Mouse (Mus musculus) kidney, postnatal 25 days (tissue): ENCODE results near the gene Cdh5.

Source experiments
- DNase-seq, 2 experiments: peaks; one replicate each; pipeline ENCODE4 v3.0.0; 2021; ENCODE audit warnings: mixed read lengths in 2 of 2

The Cdh5 gene

DNA sequence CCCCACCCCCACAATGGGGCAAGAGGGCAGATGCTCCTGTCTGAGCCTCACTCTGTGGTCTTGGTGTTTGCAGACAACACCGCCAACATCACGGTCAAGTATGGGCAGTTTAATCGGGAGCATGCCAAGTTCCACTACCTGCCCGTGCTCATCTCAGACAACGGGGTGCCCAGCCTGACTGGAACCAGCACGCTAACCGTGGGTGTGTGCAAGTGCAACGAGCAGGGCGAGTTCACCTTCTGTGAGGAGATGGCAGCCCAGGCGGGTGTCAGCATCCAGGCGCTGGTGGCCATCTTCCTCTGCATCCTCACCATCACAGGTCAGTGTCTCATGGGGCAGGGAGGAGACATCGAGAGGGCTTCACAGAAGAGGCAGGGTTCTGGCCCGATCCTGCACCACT lies 39.2 kb downstream of the Cdh5 start:
- DNase-seq = no peak

DNA sequence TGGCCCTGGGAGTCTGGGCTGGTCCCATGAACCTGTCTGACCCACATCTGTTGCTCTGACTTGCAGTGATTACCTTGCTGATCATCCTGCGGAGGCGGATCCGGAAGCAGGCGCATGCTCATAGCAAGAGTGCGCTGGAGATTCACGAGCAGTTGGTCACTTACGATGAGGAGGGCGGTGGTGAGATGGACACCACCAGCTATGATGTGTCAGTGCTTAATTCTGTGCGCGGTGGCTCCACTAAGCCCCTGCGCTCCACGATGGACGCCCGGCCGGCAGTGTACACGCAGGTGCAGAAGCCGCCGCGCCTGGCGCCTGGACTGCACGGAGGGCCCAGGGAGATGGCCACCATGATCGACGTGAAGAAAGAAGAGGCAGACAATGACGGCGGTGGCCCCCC lies 41.0 kb downstream of the Cdh5 start:
- no peak for DNase-seq

DNA sequence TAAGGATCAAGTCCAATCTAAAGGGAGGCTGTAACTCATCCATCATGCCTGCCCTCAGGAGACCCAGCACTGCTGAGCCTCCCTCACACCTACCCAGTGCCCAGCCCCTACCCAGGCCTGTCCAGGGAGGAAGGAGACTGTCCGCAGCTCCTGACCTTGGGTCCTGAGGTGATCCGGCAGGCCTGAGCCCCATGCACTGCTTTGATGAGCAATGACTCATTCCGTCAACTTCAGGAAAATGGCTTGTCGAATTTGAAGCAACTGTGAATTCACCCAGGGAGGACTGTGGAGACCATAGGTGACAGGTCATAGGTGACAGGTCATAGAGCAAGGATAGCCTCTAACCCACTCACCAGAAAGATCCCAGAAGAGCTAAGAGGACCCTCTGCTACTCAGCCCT lies 42.0 kb downstream of the Cdh5 start:
- DNase-seq = no peak

DNA sequence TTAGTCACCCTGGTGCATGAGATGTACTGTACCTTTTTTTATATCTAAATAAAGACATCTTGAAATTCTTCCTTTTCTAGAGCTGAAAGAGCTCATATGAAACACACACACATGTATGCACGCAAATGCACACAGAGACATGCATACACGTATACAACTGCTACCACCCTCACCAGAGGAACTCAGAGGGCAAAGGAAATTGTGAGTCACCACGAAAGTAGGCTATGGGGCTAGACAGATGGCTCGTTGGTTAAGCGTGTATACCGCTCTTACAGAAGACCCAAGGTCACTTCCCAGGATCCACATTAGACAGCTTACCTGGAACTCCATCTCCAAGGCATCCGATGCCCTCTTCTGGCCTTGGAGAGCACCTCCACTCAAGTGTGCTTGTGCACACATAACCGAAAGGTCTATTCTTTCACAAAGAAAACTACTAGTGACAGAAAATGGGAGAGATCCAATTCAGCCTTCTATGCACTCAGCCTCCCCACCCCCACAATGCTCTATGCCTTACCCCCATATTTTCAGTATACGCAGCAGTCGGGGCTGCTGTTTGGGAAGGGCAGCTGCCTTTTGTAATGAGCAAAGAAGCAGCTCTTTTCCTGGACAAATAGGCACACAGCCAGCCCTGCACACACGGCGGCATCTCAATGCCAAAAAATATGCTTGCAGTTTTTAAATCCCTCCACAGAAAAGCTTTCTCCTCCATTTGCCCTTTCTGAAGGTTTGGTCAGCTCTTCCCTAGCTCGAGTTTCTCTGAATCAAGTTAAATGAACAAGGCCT lies 43.2 kb downstream of the Cdh5 start:
- no peak for DNase-seq

DNA sequence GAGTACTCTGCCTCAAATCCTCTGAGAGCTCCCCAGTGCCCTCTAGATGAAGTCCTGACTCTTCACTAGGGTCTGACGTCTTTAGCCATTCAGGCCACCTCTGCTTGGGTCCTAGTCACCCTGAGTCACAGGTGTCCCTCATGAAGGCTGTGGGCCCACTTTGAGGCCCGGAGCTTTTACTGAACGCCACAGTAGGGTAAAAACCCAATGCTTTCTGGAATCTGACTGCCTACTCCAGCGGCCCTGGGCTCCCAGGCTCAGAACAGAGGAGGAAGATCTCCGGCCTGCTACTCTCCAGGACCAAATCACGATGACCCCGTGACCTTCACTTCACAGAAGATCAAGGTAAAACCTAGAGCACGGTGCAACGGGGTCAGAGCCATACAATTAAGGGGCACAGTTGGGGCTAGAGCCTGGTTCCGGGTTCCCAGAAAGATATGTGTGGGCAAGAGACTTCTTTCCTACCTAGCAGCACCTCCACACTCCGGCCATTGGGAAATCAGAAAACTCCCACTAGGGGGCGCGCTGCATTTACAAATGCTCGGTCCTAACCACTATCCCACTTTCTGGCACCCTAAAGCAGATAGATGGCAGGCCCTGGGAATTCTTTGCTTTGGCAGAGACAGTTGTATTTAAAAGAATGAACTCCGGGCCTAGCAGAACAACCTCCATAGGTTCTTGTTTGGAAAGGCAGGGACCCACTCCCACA lies 44.7 kb downstream of the Cdh5 start:
- DNase-seq = peak; percentile 76 to 92

DNA sequence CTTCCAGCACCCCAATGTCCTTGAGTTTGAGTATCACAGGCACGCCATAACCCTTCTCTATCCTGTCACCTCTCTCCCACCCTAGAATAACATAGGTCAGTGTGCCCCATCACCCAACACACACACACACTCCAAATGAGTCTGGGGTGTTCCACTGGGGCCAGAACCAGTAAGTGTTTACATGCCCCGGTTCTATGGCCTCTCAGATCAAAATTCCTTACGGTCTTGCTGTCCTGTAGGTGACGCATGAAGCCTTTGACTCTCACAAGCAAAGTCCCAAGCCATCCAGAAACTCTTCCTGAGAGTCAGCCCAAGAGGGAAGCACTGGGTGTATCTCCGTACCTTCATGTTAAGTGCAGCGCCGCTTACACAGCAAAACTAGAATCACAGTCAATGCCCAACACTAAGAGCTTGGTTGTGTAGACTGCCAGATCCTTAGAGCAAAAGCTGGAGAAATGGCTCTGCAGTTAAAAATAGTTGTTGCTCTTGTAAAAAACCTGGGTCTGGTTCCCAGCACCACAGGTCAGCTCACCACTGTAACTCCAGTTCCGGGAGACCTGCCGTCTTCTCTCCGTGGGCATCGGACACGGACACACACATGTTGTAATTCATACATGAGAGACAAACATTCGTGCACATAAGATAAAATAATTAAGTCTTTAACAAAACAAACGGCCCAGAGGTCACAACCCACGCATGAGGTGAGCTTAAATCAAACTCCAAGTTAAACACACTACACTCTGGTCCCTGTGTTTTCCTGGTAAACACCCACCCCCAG lies 45.5 kb downstream of the Cdh5 start:
- DNase-seq = no peak

DNA sequence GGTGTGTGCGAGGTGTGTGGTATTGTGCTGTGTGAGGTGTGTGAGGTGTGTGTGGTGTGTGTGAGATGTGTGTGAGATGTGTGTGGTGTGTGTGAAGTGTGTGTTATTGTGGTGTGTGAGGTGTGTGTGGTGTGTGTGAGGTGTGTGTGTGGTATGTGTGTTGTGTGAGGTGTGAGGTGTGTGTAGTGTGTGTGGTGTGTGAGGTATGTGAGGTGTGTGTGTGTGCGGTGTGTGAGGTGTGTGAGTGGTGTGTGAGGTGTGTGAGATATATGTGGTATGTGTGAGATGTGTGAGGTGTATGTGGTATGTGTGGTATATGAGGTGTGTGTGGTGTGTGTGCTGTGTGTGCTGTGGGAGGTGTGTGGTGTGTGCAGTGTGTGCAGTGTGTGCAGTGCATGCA lies 46.5 kb downstream of the Cdh5 start:
- no peak for DNase-seq

DNA sequence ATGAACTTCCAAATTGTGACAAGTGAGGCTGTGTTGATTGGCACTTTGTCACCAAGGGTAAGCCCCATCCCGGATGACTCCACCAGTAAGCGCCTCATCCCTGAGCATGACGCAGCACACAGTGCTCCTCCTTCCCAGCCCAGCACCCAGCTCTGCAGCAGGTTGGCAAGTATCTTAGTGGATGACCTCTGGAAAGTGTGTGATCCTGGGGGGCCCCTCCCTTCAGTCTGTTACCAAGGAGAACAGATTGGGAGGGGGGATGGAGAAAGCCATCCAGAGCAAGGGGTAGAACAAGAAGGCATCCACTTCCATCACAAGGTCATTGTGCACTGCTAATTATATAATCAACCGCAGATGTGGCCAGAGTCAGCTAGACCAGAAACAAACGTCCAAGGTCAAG lies 59.3 kb downstream of the Cdh5 start:
- DNase-seq = no peak

DNA sequence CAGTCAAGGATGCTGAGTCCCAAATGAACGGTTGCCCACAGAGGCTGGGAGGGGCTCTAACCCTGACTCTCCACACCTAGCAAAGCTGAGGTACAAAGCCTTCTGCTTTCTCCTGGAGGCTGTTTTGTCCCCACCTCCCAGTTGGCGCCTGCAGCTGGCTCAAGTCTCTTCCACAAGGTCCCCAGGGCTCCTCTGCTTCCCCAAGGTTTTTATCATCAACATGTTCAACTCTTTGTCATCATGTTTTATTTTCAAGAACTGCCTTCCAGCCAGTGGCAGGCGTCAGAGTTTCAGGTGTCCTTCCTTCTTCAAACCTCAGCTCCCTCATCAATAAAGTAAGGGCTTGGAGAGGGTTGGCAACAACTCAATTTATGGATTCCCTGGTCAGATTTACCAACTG lies 68.0 kb downstream of the Cdh5 start:
- no peak for DNase-seq

DNA sequence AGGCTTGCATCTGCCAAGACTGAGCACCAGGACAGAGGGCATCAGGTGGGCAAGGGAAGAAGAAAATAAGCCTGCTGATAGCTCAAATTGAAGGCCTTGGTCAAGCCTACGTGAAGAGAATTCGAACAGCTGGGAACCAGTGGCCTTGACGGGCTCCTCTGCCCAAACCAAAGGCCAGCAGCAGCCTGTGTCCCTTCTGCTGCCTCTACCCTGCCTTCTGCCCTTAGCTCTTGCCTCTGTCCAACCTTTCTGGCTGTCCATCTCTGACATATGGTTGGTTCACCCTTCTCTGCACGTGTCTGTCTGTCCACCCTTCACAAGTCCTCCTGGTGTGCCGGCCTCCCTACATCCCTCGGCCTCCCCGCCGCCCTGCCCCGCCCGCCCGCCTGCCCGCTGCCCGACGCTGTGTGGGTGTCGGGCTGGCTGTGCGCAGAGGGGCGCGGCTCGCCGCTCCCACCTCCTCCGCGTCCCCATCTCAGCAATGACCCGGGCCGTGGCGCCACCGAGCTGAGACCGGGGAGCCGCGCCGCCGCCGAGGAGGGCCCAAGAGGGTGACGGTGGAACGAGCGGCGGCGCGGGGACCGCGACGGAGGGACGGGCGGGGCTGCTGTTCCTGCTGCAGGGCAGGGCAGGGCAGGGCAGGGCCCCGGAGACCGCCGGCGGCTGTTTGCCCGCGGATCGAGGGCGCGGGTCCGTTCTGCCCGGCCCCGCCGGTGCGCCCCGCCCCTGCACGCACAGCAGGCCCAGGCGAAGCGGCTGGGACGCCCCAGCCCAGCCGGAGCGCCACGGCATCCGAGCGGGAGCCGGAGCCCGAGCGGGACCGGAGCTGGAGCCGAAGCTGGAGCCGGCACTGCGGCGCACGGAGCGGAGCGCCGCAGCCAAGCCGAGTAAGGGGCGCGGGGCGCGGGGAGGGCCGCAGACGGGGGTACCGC lies 69.0 kb downstream of the Cdh5 start, which contains the start of gene Bean1:
TSS of gene Bean1 (plus strand) at position 325 of the 932 bp plus-strand sequence.
- peak; percentile 8 to 43 for DNase-seq

DNA sequence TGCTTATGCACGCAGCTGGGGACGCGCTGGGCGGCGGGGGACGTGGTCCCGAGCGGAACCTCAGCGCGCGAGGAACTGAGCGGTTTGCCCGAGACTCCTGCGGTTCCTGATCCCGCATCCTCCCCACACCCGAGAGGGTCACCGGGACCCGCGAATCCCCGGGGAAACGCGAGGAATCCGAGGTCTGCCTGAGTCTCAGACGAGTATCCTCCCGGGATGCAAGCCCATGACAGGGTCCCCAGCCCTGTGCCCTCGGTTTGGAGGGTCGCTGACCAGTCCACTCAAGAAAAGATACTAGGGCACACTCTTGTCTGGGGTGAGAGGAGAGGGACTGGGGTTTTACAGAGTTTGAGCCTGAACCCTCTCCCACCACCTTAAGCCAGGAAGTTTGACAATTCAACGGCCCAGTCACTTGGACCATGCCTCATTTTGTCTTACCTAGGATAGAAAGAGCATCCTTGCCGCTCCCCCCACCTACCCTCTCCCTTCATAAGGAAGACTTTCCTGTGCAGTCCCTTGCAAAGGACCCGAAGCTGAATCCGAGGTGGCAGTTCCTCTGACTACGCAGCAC lies 69.7 kb downstream of the Cdh5 start:
- no peak for DNase-seq

DNA sequence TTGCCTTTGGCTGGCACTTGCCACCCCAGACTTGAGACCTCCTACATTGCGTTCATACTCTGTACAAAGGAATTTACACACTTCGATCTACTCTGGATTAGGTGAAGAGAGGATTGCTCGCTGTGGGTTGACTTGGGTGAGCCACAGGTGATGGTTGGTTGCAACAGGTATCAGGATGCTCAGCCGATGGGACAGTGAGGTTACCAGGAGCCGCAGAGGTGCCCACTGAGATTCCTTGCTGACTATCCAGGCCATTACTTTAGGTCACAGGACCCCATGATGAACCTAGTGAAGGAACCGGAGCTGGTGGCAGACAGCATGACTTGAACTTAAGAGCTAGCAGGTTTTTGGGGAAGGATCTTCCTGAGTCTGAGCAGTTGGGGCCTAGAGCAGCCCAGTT lies 71.0 kb downstream of the Cdh5 start:
- DNase-seq = no peak

DNA sequence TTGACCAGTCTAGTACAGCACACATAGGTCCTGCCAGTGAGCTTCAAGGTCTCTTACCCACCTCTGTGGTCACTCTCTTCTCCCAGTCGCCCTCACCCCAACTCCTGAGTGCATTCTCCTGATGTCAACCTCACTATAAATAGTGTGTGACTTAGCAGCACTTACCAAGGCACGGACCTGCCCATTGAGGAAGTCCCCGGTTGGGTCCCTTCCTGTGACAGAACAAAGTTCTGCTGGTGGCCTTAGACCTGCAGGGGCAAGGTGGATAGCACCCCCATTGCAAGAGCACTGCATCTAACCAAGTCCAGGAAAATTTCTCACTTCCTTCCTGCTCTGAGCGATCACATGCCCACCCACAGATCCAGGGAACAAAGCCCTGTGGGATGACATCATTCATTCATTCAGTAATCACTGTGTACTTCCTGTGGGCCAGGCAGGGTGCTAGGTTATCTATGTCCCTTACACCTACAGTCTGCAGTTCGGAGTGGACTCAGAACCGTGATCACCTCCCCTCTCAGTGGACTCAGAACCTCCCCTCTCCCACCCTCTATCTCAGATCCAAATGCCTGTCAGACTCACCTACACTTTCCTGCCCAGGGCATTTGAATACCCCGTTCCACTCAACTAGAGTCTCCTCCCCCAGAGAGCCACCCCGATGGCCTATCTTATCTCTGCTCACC lies 74.6 kb downstream of the Cdh5 start:
- DNase-seq = no peak

DNA sequence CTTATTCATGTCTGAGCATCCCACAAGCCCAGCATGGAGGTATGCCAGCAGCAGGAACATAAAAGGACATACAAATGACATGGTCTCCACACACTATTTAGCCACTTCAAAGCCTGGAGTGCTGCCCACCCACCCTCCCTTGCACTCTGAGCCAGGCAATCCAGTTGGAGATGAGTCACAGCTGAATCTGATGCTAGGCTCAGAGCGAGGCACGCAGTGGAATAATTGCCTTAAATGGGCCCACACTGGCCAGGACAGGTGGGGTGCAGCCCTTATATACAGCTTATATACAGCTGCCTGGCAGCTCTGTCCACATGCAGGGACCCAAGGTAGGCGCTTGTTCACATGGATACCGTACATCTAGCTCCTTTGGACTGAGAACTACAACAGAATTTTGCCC lies 75.6 kb downstream of the Cdh5 start:
- DNase-seq = no peak

DNA sequence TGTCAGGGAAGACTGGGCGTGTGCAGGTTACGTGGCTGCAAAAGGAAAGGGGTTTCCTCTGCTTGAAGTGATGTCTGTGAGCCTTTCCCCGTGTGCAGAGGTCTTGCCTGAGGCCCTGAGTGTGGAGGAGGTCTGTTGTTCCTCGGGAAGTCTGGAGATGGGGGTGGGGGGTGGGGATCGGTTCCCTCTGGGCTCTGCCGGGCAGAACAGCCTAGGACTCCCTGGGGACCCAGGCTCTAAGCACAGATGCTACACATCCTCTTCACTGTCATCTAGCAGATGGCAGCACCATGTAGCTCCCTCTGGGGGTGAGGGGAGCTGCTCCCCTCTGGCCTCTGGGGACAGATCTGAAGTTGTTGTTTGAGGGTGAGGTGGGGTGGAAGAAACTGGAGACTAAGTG lies 83.5 kb downstream of the Cdh5 start:
- DNase-seq = no peak

DNA sequence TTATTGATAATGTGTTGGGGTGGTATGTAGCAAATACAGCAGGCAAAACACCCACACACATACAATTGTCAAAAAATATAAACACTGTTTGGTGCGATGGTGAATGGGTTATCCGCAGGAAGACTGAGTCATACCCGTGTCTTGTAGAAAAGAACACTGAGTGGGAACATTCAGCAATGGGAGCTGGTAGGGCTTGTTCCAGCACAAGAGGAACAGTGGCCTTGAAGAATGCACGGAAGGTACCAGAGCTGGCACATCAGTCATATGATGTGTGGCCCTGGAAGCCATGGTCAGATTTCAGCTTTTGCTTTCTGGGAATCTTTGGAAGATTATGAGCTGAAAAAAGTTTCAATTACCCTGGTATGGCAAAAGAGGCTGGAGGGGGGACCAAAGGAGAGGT lies 85.4 kb downstream of the Cdh5 start:
- DNase-seq = no peak

DNA sequence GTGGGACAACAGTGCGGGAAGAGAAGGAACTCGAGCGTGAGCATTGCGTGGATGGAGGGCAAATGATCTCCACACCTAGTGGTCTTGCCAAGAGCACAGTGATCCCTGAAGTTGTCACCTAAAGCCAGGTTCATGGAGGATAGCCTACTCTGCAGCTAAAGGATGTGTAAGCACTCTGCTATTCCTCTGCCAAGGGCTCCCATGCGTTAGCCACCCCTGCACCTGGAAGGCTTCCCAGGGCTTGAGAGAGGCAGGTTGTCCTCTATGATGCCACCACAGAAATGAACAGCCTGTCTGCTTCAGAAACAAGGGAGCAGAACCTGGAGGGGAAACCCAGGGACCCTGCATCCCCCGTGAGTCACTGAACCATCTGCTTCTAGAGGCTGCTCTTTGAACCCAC lies 86.2 kb downstream of the Cdh5 start:
- no peak for DNase-seq

DNA sequence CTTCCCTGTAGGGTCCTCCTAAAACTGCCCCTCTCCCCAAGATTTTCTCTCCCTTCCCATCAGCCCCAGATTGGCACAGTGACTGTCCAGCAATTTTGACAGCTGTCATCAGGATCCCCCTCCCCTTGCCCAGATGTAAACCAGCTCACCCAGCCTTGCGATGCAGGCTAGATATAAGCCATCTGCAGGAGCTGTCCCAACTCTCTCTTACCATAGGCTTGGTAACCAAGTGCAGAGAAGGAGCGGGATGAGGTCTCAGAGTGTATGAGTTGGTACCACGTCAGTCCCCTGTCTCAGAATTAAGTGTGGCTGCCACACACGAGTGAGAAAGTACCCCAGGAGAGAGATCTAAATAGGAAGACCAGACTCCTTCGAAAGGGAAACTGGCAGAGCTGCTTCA lies 87.0 kb downstream of the Cdh5 start:
- DNase-seq = no peak

DNA sequence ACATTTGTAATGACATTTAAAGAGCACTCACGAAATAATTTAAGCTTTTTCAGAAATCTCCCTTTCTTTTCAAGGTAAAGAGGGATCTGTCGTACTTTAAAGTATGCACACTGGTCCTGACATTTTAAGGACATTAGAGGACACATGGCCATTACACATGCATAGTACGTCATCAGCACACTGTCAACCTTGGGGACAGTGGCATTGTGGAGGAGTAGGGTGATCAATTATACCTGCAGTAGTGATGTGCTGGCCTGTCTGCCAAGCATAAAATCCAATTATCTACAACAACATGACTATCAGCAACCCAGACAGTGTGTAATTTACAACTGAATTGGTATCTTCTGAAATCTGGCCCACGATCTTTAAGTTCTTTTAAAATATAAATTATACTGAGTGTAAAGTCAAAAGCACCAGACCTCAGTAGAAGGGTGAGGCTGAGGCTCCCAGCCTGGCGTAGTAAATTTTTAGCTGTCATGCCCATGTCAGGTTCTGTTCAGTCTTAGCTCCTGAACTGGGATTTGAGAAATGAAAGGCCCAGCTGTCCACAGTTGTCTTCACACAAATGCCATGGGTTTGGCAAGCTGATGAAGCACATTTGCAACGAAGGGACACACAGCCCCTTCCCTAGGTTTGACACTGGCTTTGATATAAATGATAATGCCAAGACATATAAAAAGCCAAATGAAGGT lies 89.5 kb downstream of the Cdh5 start:
- no peak for DNase-seq

DNA sequence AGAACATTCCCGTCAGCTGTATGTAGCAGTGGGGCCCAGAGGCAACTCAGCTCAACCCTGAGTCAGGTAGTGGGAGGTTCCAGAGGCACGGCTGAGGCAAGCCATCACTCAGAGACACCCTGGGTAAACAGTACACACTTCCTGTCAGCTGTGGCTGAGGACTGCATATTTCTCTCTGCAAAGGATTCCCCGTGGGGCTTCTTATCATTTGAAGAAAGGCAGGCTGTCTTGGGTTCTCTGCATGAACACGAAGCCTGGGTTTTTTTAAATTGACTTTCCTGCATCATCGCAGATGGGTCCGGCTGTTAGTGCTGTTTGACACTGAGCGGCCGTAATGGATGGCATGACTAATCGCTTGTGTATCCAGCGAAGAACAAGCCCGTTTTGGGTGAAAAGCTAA lies 90.1 kb downstream of the Cdh5 start:
- no peak for DNase-seq
